Mouse (Mus musculus): ENCODE measurements around the gene Tshz2. TPM values are rescaled to one million over a fixed set of nuclear protein-coding genes. Genes with fewer than 3 reads are reported as not detected.

Gene Tshz2
- polyA plus RNA-seq, 1 experiment from 2014 or later: 5.9 TPM

DNA sequence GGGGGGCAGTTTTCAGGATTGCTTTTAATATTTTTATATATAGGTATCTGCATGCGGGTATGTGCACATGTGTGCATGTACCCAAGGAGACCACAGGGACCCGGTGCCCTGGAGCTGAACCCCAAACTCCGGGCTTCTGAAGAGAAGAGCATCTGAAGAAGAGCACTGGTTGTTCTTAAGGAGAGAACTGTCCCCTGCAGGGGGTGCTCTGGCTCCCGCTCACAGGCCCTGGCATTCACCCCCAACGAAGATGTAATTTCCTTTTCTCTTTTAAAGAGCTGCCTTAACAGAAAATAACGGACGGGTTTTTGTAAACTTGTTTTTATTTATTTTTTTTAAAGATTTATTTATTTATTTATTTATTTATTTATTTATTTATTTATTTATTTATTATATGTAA lies 469.1 kb downstream of the Tshz2 start:
- DNase-seq (ENCODE audit: low spot score): no peak
- 72% methylated on average over 7 of the region's 7 CpGs for WGBS
- no peak overlapping the region for H3K27ac ChIP-seq (replicated peaks; ENCODE audit: low read depth, low read length)

DNA sequence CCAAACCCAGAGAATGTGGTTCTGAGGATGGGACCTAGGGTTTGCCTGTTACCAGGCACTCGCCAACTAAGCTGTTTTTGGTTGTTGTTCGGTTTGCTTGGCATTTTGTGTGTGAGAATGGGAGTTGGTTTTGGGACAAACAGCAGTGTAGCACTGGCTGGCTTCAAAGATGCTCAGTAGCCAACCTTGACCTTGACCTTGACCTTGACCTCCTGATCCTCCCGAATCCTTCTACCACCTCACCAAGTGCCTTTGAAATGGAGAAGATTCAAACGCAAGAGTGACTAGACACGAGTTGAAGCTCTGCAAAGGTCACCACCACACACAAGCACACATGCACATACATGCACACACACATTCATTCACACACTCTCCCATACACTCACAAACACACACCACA lies 470.5 kb downstream of the Tshz2 start:
- 83% methylated on average over 5 of the region's 5 CpGs for WGBS
- no peak overlapping the region for H3K4me2 ChIP-seq (ENCODE audit: low read depth, severe bottlenecking)
- H3K36me3 ChIP-seq (ENCODE audit: control insufficient read depth, insufficient read depth, low read length): no peaks in the 10 kb centered on the region
- no peaks in the 10 kb centered on the region for H3K4me1 ChIP-seq (ENCODE audit: control insufficient read depth, insufficient read depth, low read length)
- ATAC-seq (ENCODE audit: insufficient number of reproducible peaks, low FRiP score, low TSS enrichment, low read depth) (no peak), DNase-seq (ENCODE audit: low spot score) (no peak)
- H3K9me3 ChIP-seq (ENCODE audit: control insufficient read depth, low read length): no peaks in the 10 kb centered on the region
- no peak overlapping the region for H3K9ac ChIP-seq (ENCODE audit: low read length)
- no peak overlapping the region for H3K27ac ChIP-seq (replicated peaks; ENCODE audit: low read depth, low read length)
- no peak overlapping the region for H3K4me3 ChIP-seq (ENCODE audit: low read depth, low read length)
- no peaks in the 10 kb centered on the region for H3K27me3 ChIP-seq (ENCODE audit: control insufficient read depth, insufficient read depth, low read length)

More for the DNA sequence above, 469.1 kb downstream of the Tshz2 start:
- no peak for ATAC-seq (ENCODE audit: insufficient number of reproducible peaks, low FRiP score, low TSS enrichment, low read depth)
- Histone ChIP-seq H3K4me2 (ENCODE audit: low read depth, severe bottlenecking) (no peak overlapping the region), H3K9me3 (ENCODE audit: control insufficient read depth, low read length) (no peaks in the 10 kb centered on the region), H3K9ac (ENCODE audit: low read length) (no peak overlapping the region), H3K4me1 (ENCODE audit: control insufficient read depth, insufficient read depth, low read length) (no peaks in the 10 kb centered on the region), H3K27me3 (ENCODE audit: control insufficient read depth, insufficient read depth, low read length) (no peaks in the 10 kb centered on the region), H3K4me3 (ENCODE audit: low read depth, low read length) (no peak overlapping the region), H3K36me3 (ENCODE audit: control insufficient read depth, insufficient read depth, low read length) (no peaks in the 10 kb centered on the region)

DNA sequence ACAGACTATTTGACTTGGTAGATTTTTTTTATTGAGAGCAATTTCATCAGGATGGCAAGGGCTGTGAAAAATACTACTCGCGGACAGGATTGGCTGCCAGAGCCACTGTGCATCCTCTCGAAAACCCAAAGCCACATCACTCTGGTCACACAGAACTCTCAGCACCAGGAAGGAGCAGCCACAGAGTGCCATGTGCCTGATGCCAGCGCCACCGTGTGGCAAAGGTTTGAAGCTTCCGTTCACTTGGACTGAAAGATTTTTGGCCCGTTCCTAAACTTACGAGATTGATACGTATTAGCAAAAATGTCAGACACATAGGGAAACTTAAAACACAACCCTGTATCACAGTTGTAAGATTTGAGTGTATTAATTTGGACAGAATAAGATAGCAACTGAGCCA lies 471.0 kb downstream of the Tshz2 start:
- no peaks in the 10 kb centered on the region for H3K27me3 ChIP-seq (ENCODE audit: control insufficient read depth, insufficient read depth, low read length)
- no peak for ATAC-seq (ENCODE audit: insufficient number of reproducible peaks, low FRiP score, low TSS enrichment, low read depth)
- WGBS: 54% methylated on average over 9 of the region's 9 CpGs

DNA sequence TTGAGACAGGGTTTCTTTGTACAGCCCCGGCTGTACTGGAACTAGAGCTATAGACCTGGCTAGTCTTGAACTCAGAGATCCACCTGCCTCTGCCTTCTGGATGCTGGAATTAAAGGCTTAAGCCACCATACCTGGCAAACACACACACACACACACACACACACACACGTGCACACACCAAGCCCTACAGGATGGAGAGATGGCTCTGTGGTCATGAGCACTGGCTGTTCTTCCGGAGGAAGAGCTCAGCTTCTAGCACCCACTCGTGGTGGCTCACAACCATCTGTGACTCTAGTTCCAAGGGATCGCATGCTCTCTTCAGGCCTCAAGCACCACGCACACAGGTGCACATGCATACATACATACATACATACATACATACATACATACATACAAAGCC lies 471.6 kb downstream of the Tshz2 start:
- Histone ChIP-seq H3K36me3 (ENCODE audit: control insufficient read depth, insufficient read depth, low read length) (no peaks in the 10 kb centered on the region), H3K4me1 (ENCODE audit: control insufficient read depth, insufficient read depth, low read length) (no peaks in the 10 kb centered on the region), H3K27me3 (ENCODE audit: control insufficient read depth, insufficient read depth, low read length) (no peaks in the 10 kb centered on the region), H3K9ac (ENCODE audit: low read length) (no peak overlapping the region), H3K27ac (replicated peaks; ENCODE audit: low read depth, low read length) (no peak overlapping the region), H3K4me2 (ENCODE audit: low read depth, severe bottlenecking) (no peak overlapping the region), H3K4me3 (ENCODE audit: low read depth, low read length) (no peak overlapping the region), H3K9me3 (ENCODE audit: control insufficient read depth, low read length) (no peaks in the 10 kb centered on the region)
- ATAC-seq (ENCODE audit: insufficient number of reproducible peaks, low FRiP score, low TSS enrichment, low read depth) (no peak), DNase-seq (ENCODE audit: low spot score) (no peak)
- WGBS: 88% methylated on average over 6 of the region's 6 CpGs

More for the DNA sequence above, 471.0 kb downstream of the Tshz2 start:
- H3K36me3 ChIP-seq (ENCODE audit: control insufficient read depth, insufficient read depth, low read length): no peaks in the 10 kb centered on the region
- H3K9me3 ChIP-seq (ENCODE audit: control insufficient read depth, low read length): no peaks in the 10 kb centered on the region
- H3K4me2 ChIP-seq (ENCODE audit: low read depth, severe bottlenecking): no peak overlapping the region
- no peaks in the 10 kb centered on the region for H3K4me1 ChIP-seq (ENCODE audit: control insufficient read depth, insufficient read depth, low read length)
- H3K4me3 ChIP-seq (ENCODE audit: low read depth, low read length): no peak overlapping the region
- DNase-seq (ENCODE audit: low spot score): peak; percentile 77
- H3K27ac ChIP-seq (replicated peaks; ENCODE audit: low read depth, low read length): no peak overlapping the region
- no peak overlapping the region for H3K9ac ChIP-seq (ENCODE audit: low read length)

DNA sequence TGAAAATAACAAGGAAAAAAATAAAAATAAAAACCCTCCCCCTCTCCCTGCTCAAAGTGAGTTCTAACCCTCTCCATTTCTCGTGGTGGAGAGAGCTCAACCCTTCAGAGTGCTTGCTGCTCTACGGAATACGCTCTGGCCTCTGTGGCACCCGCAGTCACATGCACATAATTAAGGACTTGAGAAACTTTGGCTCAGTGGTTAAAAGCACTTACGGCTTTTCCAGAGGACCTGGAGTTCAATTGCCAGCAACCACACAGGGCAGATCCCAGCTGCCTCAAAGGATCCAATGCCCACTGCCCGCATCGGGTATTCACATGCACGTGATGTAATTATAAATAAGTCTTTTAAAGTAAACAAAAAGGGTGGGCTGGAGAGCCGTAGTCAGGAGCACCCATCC lies 473.2 kb downstream of the Tshz2 start:
- no peak overlapping the region for H3K4me2 ChIP-seq (ENCODE audit: low read depth, severe bottlenecking)
- no peak overlapping the region for H3K9ac ChIP-seq (ENCODE audit: low read length)
- H3K4me3 ChIP-seq (ENCODE audit: low read depth, low read length): no peak overlapping the region
- DNase-seq (ENCODE audit: low spot score): no peak
- H3K4me1 ChIP-seq (ENCODE audit: control insufficient read depth, insufficient read depth, low read length): no peaks in the 10 kb centered on the region
- no peaks in the 10 kb centered on the region; the same call in 1 of the 2 replicates for H3K36me3 ChIP-seq (ENCODE audit: control insufficient read depth, insufficient read depth, low read length)
- H3K9me3 ChIP-seq (ENCODE audit: control insufficient read depth, low read length): no peaks in the 10 kb centered on the region
- H3K27ac ChIP-seq (replicated peaks; ENCODE audit: low read depth, low read length): no peak overlapping the region
- H3K27me3 ChIP-seq (ENCODE audit: control insufficient read depth, insufficient read depth, low read length): no peaks in the 10 kb centered on the region
- ATAC-seq (ENCODE audit: insufficient number of reproducible peaks, low FRiP score, low TSS enrichment, low read depth): no peak
- whole genome bisulfite sequencing: 61% methylated on average over 9 of the region's 9 CpGs

DNA sequence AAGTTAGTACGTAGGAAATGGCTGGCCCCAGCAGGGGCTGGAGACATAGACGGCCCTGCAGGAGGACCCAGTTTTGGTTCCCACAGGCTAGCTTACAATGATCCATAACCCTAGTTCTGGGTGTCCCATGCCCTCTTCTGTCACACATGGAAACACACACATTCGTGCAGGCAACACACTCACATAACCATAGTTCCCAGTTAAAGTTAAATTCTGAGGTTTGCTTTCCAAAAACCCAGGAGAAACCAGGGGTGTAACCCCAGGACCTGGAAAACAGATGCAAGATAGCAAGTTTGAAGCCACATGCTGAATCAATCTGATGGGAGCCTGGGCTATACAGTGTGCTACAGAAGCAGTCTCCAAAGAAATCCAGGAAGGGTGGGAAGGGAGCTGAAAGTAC lies 475.0 kb downstream of the Tshz2 start:
- no peak for ATAC-seq (ENCODE audit: insufficient number of reproducible peaks, low FRiP score, low TSS enrichment, low read depth)
- H3K4me3 ChIP-seq (ENCODE audit: low read depth, low read length): no peak overlapping the region
- no peak for DNase-seq (ENCODE audit: low spot score)
- H3K36me3 ChIP-seq (ENCODE audit: control insufficient read depth, insufficient read depth, low read length): peaks cover 5% of the 10 kb centered on the region; the same call in 1 of the 2 replicates
- H3K27me3 ChIP-seq (ENCODE audit: control insufficient read depth, insufficient read depth, low read length): no peaks in the 10 kb centered on the region
- H3K4me2 ChIP-seq (ENCODE audit: low read depth, severe bottlenecking): no peak overlapping the region
- H3K4me1 ChIP-seq (ENCODE audit: control insufficient read depth, insufficient read depth, low read length): no peaks in the 10 kb centered on the region
- WGBS: 95% methylated on average over 3 of the region's 3 CpGs
- no peak overlapping the region for H3K27ac ChIP-seq (replicated peaks; ENCODE audit: low read depth, low read length)
- H3K9ac ChIP-seq (ENCODE audit: low read length): no peak overlapping the region
- no peaks in the 10 kb centered on the region for H3K9me3 ChIP-seq (ENCODE audit: control insufficient read depth, low read length)

DNA sequence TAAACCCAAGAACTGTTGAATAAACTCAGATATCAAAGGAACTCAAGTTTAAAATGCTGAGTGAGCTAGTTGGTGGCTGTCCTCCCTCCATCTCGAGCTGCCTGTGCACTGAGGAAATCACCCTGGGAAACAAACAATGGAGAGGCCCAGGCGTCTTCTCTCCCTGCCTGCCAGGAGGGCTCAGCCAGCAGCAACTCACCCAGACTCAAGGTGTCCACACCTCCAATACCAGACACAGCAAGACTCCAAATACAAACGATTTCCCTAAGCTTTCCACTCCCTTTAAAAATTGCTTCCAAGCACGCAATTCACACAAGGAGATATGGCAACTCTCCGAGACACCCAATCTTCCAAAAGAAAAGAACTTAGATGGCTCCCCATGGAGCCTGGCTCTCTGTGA lies 476.7 kb downstream of the Tshz2 start:
- no peaks in the 10 kb centered on the region for H3K4me1 ChIP-seq (ENCODE audit: control insufficient read depth, insufficient read depth, low read length)
- peaks cover 12% of the 10 kb centered on the region for H3K36me3 ChIP-seq (ENCODE audit: control insufficient read depth, insufficient read depth, low read length)
- no peak overlapping the region for H3K9ac ChIP-seq (ENCODE audit: low read length)
- WGBS: 67% methylated on average over 5 of the region's 5 CpGs
- no peaks in the 10 kb centered on the region for H3K27me3 ChIP-seq (ENCODE audit: control insufficient read depth, insufficient read depth, low read length)
- no peak overlapping the region for H3K4me2 ChIP-seq (ENCODE audit: low read depth, severe bottlenecking)
- no peak overlapping the region for H3K27ac ChIP-seq (replicated peaks; ENCODE audit: low read depth, low read length)
- H3K9me3 ChIP-seq (ENCODE audit: control insufficient read depth, low read length): no peaks in the 10 kb centered on the region
- H3K4me3 ChIP-seq (ENCODE audit: low read depth, low read length): no peak overlapping the region
- ATAC-seq (ENCODE audit: insufficient number of reproducible peaks, low FRiP score, low TSS enrichment, low read depth) (no peak), DNase-seq (ENCODE audit: low spot score) (no peak)

DNA sequence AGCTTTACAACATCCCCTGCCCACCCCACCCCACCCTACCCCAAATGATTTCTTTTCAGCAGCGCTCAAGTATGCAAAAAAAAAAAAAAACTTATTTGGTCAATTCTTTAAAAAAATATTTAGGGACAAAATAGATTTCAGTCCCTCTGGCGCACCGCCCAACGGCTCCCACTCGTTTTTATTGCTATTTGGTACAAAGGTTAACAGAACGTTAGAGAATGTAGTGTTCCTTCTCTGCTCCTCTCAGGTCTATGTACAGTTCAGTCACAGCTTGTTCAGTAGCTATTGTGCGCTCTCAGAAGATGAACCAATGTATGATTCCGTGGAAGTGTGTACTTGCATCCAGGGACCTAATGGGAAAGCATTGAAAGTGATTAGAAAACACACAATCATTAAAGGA lies 477.5 kb downstream of the Tshz2 start:
- Histone ChIP-seq H3K27me3 (ENCODE audit: control insufficient read depth, insufficient read depth, low read length) (no peaks in the 10 kb centered on the region), H3K4me2 (ENCODE audit: low read depth, severe bottlenecking) (no peak overlapping the region), H3K4me1 (ENCODE audit: control insufficient read depth, insufficient read depth, low read length) (no peaks in the 10 kb centered on the region), H3K4me3 (ENCODE audit: low read depth, low read length) (no peak overlapping the region), H3K36me3 (ENCODE audit: control insufficient read depth, insufficient read depth, low read length) (peaks cover 17% of the 10 kb centered on the region), H3K9me3 (ENCODE audit: control insufficient read depth, low read length) (no peaks in the 10 kb centered on the region), H3K27ac (replicated peaks; ENCODE audit: low read depth, low read length) (no peak overlapping the region), H3K9ac (ENCODE audit: low read length) (no peak overlapping the region)
- ATAC-seq (ENCODE audit: insufficient number of reproducible peaks, low FRiP score, low TSS enrichment, low read depth): no peak
- no peak for DNase-seq (ENCODE audit: low spot score)
- WGBS: 92% methylated on average over 8 of the region's 8 CpGs

DNA sequence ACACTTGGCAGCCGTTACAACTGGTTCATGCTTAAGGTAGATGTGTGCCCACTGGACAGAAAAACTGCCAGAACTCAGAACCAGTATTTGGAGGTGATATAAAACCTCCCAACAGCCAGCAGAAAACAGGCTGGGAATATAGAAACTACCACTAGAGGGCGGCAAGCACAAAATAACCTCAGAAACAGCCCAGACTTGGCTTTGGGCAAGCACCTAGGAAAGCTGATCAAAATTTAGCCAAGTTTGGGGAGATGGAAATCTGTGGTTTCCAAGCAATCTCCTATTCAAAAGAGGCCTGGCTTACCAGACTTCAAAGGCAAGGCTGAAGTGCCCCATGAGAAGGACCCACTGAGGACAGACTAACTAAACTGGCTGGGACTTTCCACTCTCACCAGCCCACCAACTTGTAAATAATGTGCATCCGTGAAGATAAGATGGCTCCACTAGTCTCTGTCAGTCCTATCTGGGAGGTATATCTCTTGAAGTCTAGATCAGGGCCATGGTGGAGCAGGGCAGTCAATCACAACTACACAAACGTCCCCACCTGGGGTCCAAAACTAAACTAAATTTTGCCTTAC lies 484.0 kb downstream of the Tshz2 start:
- WGBS: 51% methylated on average over 4 of the region's 4 CpGs

More for the DNA sequence above, 484.0 kb downstream of the Tshz2 start:
- Histone ChIP-seq H3K9me3 (ENCODE audit: control insufficient read depth, low read length) (no peaks in the 10 kb centered on the region), H3K4me3 (ENCODE audit: low read depth, low read length) (no peak overlapping the region), H3K27me3 (ENCODE audit: control insufficient read depth, insufficient read depth, low read length) (no peaks in the 10 kb centered on the region), H3K27ac (replicated peaks; ENCODE audit: low read depth, low read length) (no peak overlapping the region), H3K4me2 (ENCODE audit: low read depth, severe bottlenecking) (no peak overlapping the region), H3K9ac (ENCODE audit: low read length) (no peak overlapping the region), H3K36me3 (ENCODE audit: control insufficient read depth, insufficient read depth, low read length) (peaks cover 32% of the 10 kb centered on the region), H3K4me1 (ENCODE audit: control insufficient read depth, insufficient read depth, low read length) (no peaks in the 10 kb centered on the region)
- no peak for ATAC-seq (ENCODE audit: insufficient number of reproducible peaks, low FRiP score, low TSS enrichment, low read depth)
- peak; percentile 77 for DNase-seq (ENCODE audit: low spot score)
